Mouse (Mus musculus) heart, adult 2 months (tissue): ENCODE data around the gene Gm27029.

Experiments used
- CTCF ChIP-seq: fragments of 200-600 bp; IDR thresholded peaks from 2 replicates; pipeline ENCODE4 v1.8.1; 2022; ENCODE audit warnings: antibody characterized with exemption, mild to moderate bottlenecking, moderate library complexity
- EP300 ChIP-seq: fragments of 200-500 bp; IDR thresholded peaks from 2 replicates; pipeline ENCODE4 v1.6.1; 2011; ENCODE audit warnings: low read depth, low read length, control low read depth; ENCODE audit not compliant: insufficient read depth

- TF ChIP-seq EP300: no peak
- TF ChIP-seq CTCF: no peak
Measured at GRCm38 (mm10) chr11:101459716-101460115, 35.1 kb upstream of the Gm27029 start.
